Mouse (Mus musculus): ENCODE data around the gene Cep135.

Gene Cep135

DNA sequence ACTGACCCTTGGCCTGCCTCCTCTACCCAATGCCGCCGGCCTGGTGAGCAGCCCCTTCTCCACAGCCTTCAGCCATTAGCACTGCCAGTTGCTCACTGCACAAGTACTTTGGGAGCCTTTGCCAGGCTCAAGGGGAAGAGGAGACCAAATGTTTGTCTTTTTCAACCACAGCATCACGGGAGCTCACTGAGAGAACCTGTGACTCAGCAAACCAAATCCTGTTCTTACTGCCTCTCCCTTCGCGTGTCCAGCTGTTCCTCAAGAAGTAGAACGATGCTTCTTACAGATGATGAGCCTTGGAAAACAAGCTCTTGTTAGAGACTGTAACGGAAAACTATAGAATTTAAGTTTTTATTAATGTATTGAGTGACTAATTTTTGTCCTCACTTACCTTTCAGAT lies 55.7 kb downstream of the Cep135 start:
- no peak for DNase-seq (ENCODE audit: low spot score in 2 of 2)

GRCm38 (mm10) chr5:76645091-76645868 lies 56.8 kb downstream of the Cep135 start:
- DNase-seq (ENCODE audit: low spot score in 2 of 2): no peak

DNA sequence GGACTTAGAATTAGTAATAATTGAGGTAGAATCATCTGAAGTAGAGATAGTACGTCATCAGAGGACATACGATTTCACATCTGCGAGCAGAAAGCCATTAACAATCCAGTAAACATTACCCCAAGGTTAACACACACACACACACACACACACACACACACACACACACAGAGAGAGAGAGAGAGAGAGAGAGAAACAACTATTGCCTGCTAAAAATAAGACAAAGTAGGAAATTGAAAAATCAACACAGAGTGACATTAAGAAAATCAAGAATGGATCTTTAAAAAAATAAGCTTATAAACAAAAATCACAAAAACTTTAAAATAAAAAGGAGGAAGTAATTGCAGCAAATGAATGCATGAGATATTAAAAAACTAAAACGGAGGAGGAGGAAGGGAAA lies 61.4 kb downstream of the Cep135 start:
- DNase-seq (ENCODE audit: low spot score in 2 of 2): no peak

GRCm38 (mm10) chr5:76651151-76651725 lies 62.7 kb downstream of the Cep135 start:
- no peak for DNase-seq (ENCODE audit: low spot score in 2 of 2)

- DNase-seq (ENCODE audit: low spot score in 2 of 2): no peak
Measured at GRCm38 (mm10) chr5:76656212-76656611, 67.7 kb downstream of the Cep135 start, which contains the start of gene C530008M17Rik. Gene C530008M17Rik, plus strand, starts transcription at chr5:76656512.

DNA sequence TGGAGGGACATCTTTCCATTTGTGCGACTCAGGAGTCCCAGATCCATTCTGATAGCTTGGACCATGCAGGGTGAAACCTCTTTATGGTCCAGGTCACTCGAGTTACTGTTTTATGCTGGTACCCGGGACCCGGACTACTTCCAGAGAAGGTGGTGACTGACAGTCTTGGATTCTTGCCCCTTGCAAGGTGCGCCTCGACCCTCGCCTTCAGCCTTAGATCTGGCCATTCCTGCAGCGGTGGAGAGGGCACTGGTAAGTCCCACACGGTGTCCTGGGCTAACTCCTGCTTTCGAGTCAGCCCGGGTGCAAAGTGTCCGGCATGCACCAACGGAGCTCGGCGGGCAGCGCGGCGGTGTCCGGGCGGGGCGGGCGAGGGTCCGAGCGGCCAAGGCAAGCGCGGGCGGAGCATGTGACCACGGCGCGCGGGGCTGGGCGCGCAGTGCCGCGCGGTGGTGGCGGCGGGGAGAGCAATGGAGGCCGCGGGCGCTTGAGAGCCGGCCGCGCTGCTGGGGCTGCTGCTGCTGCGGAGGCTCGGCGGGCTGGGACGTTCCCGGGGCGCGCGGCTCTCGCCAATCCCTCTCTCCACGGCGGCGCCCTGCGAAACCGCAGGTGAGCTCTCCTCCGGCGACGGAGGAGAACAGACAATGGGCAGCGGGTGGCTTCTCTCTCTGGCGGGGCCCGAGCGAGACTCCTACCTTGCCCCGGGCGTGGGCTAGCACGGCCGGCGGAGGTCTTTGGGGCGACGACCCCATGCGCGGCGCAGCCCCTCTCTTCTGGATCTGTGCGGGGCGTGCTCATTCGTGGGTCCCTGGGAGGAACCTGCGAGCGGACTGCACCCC lies 69.0 kb downstream of the Cep135 start:
- DNase-seq (ENCODE audit: low spot score in 2 of 2): peak; percentile 82 to 84

- peak; percentile 46 to 55 for DNase-seq (ENCODE audit: low spot score in 2 of 2)
Measured at GRCm38 (mm10) chr5:76658084-76658934, 69.8 kb downstream of the Cep135 start.

GRCm38 (mm10) chr5:76659958-76660635 lies 71.6 kb downstream of the Cep135 start:
- DNase-seq (ENCODE audit: low spot score in 2 of 2): peak in 1 of 2 experiments; percentile 22

DNA sequence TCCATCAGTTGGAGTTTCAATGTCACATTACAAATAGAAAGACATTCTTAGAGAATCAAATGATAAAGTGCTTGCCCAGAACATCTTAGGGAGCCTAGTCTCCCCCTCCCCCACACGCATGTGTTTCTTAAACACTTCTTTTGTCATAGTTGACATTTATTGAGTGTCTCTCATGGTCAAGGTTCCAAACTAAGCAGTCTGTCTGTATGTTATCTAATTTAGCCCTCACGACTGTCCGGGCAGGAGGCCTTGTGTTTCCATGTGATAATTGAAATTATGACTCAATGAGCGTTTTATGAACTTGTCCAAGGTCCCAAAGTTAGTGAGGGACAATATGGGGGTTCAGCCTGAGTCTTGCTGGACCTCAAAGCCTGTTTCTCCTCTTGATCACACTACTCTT lies 72.8 kb downstream of the Cep135 start:
- peak in 1 of 2 experiments; percentile 15 for DNase-seq (ENCODE audit: low spot score in 2 of 2)

DNA sequence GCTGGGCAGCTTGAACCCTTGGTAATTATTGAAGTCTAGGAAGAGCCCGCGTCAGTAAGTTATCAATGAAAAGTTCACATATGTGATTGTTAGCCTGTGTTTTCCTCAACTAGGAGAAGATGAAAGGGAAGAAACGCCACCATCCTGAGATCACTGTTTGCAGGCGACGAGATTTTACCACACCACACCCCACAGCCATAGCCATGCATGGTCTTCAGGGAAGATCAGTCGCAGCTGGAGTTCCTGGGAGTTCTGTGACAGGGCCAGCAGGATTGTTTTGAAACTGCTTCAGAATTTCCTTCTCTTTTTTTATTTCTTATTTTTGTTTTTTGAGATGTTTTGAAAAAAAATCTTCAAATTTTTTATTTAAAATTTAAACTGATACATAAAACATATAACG lies 76.4 kb downstream of the Cep135 start:
- no peak for DNase-seq (ENCODE audit: low spot score in 2 of 2)

DNA sequence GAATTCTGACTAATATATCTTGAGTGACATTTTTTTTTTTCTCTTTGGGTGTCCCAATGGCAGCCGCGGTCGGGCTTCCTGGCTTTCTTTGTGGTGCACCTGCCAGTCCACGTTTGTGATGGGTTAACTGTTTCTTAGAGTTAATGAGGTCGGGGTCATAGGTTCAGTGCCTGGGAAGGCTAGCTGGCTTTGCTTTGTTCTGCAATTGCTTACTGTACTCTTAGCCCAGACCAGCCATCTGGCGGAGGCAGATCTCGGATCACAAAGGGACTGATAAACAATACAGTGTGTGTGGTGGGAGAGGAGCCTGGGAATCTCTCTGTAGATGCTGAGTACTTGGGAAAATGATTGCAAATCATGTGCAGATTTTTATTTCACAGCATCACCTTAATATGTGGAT lies 76.9 kb downstream of the Cep135 start:
- DNase-seq (ENCODE audit: low spot score in 2 of 2): no peak

GRCm38 (mm10) chr5:76666026-76666756 lies 77.7 kb downstream of the Cep135 start:
- DNase-seq (ENCODE audit: low spot score in 2 of 2): no peak

- DNase-seq (ENCODE audit: low spot score in 2 of 2): no peak
Measured at GRCm38 (mm10) chr5:76668118-76668517, 79.6 kb downstream of the Cep135 start.

DNA sequence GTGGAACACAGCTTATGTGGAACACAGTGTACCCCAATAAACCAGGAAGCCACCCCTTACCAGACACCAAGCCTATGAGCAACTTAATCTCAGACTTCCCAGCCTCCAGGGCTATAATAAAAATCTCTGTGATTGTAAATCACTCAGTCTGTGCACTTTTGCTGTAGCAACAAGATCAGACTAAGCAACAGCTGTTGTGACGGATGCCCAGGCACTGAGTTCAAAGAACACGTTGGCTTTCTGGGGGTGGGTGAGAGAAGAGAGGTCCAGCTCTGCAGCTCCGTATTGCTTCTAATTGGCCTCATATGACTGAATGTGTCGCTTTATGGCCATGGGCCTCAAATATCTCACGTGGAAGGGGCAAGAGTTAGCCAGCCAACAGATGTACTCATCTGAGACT lies 80.0 kb downstream of the Cep135 start:
- DNase-seq (ENCODE audit: low spot score in 2 of 2): no peak

DNA sequence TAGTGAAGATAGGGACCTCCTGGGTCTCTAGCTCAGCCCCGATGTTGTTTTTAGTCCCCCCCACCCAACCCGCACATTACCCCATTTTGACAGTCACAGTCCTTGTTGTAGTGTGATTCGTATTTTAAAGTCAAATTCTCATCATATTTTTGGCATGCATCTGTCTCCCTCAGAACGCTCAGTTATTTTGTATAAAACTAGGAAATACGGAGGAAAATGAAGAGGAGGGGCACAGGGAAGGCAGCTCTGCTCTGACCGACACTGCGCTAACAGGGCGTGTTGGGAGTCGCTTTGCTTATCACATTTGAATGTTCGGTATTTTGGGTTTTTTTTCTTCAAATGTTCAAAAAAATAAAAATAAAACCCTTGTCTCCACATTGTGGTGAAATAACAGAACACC lies 81.7 kb downstream of the Cep135 start:
- no peak for DNase-seq (ENCODE audit: low spot score in 2 of 2)

- no peak for DNase-seq (ENCODE audit: low spot score in 2 of 2)
Measured at GRCm38 (mm10) chr5:76674022-76674653, 85.6 kb downstream of the Cep135 start.

GRCm38 (mm10) chr5:76675369-76675768 lies 86.9 kb downstream of the Cep135 start:
- DNase-seq (ENCODE audit: low spot score in 2 of 2): no peak

GRCm38 (mm10) chr5:76680959-76681358 lies 92.5 kb downstream of the Cep135 start:
- DNase-seq (ENCODE audit: low spot score in 2 of 2): no peak

GRCm38 (mm10) chr5:76681895-76682656 lies 93.6 kb downstream of the Cep135 start:
- DNase-seq (ENCODE audit: low spot score in 2 of 2): no peak
